Mouse (Mus musculus) common myeloid progenitor, adult 5-6 weeks (primary cell): ENCODE results near the gene 1700023F06Rik. TPM values are rescaled to one million over a fixed set of nuclear protein-coding genes. Genes with fewer than 3 reads are reported as not detected.

Experiments used
- ATAC-seq: replicated peaks from 2 replicates; pipeline ENCODE4 v1.8.0; 2016; ENCODE audit warnings: low read depth, mild to moderate bottlenecking, moderate TSS enrichment, inconsistent platforms; ENCODE audit not compliant: poor library complexity, severe bottlenecking
- total RNA-seq: library from RNA; stranded (forward); fragments of 200-1000, 187-1606 nt; gene quantifications from 2 replicates; pipeline ENCODE4 v1.2.3, GENCODE M21; 2017

1700023F06Rik gene
- total RNA-seq, result not detected in 2 replicates

- no peak for ATAC-seq
These were observed at the start of gene 1700023F06Rik for GRCm38 (mm10) chr11:103208458-103208857. Gene 1700023F06Rik (minus strand): TSS chr11:103208558.

- peak; percentile 34 for ATAC-seq
These were observed 49.7 kb upstream of the 1700023F06Rik start for GRCm38 (mm10) chr11:103257938-103258481.

- ATAC-seq, result peak; percentile 64
These were observed 45.2 kb upstream of the 1700023F06Rik start for GRCm38 (mm10) chr11:103253605-103254004.

- no peak for ATAC-seq
These were observed 44.0 kb upstream of the 1700023F06Rik start for GRCm38 (mm10) chr11:103252380-103252779.

GRCm38 (mm10) chr11:103250324-103250723, 42.0 kb upstream of the 1700023F06Rik start:
- no peak for ATAC-seq

GRCm38 (mm10) chr11:103249509-103249908, 41.2 kb upstream of the 1700023F06Rik start:
- peak; percentile 68 for ATAC-seq

- no peak for ATAC-seq
These were observed 40.5 kb upstream of the 1700023F06Rik start for GRCm38 (mm10) chr11:103248837-103249236.

DNA sequence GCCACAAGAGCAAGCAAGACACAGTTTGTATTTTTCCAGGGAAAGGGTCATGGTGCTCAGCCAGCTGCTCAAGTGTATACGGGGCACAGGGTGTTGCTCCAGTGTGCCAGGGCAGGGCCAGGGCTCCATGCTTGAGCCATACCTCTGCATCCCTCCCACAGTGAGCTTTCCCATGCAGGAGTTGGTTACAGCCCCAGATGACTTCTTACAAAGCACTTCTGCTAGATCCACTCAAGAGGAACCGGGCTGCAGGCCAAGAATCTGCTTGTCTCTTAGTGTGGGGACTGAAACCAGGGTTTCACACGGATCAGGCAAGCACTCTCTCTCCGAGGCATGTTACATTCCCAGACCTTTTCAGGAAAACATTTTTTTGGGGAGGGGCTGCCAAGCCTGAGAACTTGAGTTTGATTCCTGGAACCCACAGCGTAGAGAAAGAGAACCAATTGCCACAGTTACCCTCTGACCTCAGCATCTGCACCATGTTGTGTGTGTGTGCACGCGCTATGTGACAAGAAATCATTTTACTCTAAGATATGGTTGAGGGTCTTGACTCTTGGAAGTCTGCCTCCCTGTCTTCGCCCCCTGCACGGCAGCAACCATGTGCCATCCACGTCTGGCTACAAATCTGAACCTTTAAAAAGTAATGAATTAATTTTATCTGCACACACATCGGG, 39.3 kb upstream of the 1700023F06Rik start:
- no peak for ATAC-seq

- no peak for ATAC-seq
These were observed 38.5 kb upstream of the 1700023F06Rik start for GRCm38 (mm10) chr11:103246731-103247290.

DNA sequence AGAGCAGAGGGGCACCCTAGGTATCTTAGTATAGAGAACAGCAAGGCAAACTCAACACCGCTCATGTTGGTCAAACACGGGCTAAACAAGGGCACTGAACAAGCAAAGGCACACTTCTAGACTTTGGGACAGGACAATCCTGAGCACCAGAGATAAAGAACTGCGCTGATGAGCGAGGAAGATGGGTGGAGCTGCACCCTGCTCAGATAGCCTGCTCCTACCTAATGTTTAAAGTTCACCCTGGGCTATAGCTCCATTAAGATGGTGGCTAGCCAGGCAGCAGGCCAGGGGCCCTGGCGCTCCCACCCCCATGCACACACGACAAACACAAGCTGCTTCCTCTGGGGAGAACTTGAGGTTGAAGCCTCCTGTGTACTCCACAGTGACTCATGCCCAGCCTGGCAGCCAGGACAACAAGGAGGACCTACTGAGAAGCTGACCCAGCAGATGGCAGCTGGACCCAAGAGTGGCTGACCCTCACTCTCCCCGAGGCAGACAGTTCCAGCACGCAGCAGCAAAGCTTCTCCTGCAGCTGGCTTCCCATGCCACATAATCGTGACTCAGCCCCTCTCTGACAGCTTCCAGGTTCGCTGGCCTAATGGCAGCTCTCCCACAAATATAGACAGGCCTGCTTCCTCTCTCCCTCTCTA, 37.8 kb upstream of the 1700023F06Rik start:
- peak; percentile 42 for ATAC-seq

GRCm38 (mm10) chr11:103244856-103245255, 36.5 kb upstream of the 1700023F06Rik start:
- ATAC-seq, result no peak

DNA sequence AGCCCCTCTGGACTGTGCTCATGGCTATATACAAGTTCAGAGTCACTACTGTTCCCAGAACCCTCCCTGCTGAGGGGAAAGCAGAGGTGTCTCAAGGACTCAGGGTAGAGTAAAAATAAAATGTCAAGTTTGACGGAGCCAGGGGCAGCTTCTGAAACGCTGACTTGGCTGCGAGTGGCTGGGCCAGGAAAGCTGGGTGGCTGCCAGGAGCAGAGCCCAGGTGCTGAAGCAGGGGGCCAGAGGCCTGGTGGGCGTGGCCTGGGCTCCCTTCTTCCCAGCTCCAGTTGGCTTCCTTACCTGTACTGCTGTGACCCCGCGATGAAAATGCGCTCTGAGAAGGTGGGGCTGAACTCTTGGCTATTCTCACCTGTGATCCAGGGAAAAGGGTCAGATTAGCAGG, 32.4 kb upstream of the 1700023F06Rik start:
- peak; percentile 8; the same call in 1 of the 2 replicates for ATAC-seq

DNA sequence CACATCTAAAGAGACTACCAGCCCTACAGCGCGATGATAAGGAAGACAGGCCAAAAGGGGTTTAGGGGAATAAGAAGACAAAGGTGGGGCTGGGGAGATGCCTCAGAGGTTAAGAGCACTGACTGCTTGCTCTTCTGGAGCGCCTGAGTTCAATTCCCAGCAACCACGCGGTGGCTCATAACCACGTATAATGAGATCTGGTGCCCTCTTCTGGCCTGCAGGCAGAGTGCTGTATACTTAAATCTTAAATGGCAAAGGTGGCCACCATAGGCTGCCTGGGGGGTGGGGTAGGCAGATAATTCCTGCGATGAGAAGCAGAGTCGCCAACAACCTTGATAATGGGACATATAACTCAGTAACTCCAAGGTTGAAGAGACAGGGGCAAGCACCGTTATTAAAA, 29.4 kb upstream of the 1700023F06Rik start:
- no peak for ATAC-seq

- no peak for ATAC-seq
These were observed 28.5 kb upstream of the 1700023F06Rik start for GRCm38 (mm10) chr11:103236903-103237302.

GRCm38 (mm10) chr11:103236431-103236830, 28.1 kb upstream of the 1700023F06Rik start:
- ATAC-seq, result no peak

DNA sequence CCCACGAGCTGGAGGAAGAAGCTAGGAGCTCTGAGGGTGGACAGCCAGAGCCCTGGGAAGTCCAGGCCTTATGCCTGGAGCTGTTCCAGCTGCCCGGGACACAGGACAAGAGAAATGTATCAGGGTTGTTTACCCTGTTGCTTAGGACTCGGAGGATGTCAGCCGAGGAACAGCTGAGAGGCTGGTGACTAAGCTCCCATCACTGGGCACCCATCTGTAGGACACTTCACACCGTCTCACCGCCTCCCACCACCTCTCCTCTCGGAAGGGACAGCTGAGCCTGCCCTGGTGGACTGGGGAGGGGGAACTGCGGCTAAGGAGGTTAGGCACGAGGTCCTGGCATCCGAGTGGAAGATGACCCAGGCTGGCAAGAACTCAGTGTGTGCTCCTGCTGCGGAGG, 27.3 kb upstream of the 1700023F06Rik start:
- no peak for ATAC-seq

DNA sequence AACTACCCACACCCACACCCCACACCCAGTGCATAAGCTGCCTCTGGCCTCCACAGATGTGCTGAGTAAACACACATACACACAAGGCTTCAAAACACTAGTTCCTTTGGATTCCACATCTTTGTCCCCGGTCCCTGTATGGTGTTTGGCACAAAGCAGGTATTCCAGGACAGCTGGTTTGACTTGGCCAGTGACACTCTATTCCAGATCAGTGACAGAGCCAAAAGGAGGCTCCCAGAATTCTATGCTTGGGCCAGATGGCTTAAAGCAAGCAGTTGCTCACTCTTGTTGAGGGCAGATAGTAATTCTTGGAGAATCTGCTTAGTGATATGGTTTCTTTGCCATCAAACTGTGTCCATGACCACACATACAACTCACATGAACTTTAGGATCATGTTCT, 26.1 kb upstream of the 1700023F06Rik start:
- ATAC-seq, result no peak

GRCm38 (mm10) chr11:103232966-103233365, 24.6 kb upstream of the 1700023F06Rik start:
- peak; percentile 88 for ATAC-seq

GRCm38 (mm10) chr11:103231367-103231766, 23.0 kb upstream of the 1700023F06Rik start:
- ATAC-seq, result no peak

- ATAC-seq, result no peak
These were observed 22.3 kb upstream of the 1700023F06Rik start for GRCm38 (mm10) chr11:103230626-103231025.

DNA sequence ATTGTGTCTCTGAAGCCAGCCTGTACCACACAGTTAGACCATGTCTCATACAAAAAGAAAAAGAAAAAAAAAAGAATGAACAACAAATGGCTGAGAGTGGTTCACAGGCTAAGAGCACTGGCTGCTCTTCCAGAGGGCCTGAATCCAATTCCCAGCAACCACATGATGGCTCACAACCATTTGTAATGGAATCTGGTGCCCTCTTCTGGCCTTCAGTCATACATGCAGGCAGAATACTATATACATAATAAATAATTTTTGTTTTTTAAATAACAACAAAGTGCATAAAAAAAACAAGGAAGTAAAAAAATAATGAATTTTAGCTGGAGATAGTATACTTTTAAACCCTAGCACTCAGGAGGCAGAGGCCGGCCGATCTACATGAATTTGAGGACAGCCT, 21.2 kb upstream of the 1700023F06Rik start:
- no peak for ATAC-seq
